Mouse (Mus musculus) forebrain, embryonic 14.5 days (tissue): ENCODE results near the gene Slc26a8. TPM values are rescaled to one million over a fixed set of nuclear protein-coding genes. Genes with fewer than 3 reads are reported as not detected.
A peak's percentile ranks its signal among the peaks of the same experiment; 100 is the strongest.

ENCODE experiments used
- ATAC-seq: fragments of 200-750 bp; cut with Nextera tagmentation; 2 replicates; pipeline ENCODE4 v1.8.0; 2017; ENCODE audit warnings: mild to moderate bottlenecking, moderate library complexity
- DNase-seq: peaks from one replicate; pipeline ENCODE4 v3.0.0-alpha.2; 2015; ENCODE audit warnings: low spot score
- H3K27ac ChIP-seq: fragments of 300-500 bp; sonication (generic); 2 replicates; pipeline ENCODE4 v1.5.1; 2014; ENCODE audit warnings: low read depth, mild to moderate bottlenecking, control low read depth, low read length, moderate library complexity
- H3K27me3 ChIP-seq: fragments of 300-500 bp; sonication (generic); replicated peaks from 2 replicates; pipeline ENCODE4 v1.6.1; 2014; ENCODE audit warnings: low read length, control low read depth, mixed read lengths; ENCODE audit not compliant: control insufficient read depth, insufficient read depth
- H3K36me3 ChIP-seq: fragments of 300-500 bp; sonication (generic); 2 replicates; pipeline ENCODE4 v1.6.1; 2014; ENCODE audit warnings: low read length, control low read depth; ENCODE audit not compliant: control insufficient read depth, insufficient read depth
- H3K4me1 ChIP-seq: fragments of 300-500 bp; sonication (generic); 2 replicates; pipeline ENCODE4 v1.6.1; 2014; ENCODE audit warnings: antibody characterized with exemption, low read length, control low read depth; ENCODE audit not compliant: control insufficient read depth, insufficient read depth
- H3K4me2 ChIP-seq: fragments of 300-500 bp; sonication (generic); 2 replicates; pipeline ENCODE4 v1.6.1; 2014; ENCODE audit warnings: mild to moderate bottlenecking, control low read depth, low read length
- H3K4me3 ChIP-seq: fragments of 300-500 bp; sonication (generic); 2 replicates; pipeline ENCODE4 v1.5.1; 2014; ENCODE audit warnings: low read depth, low read length, control low read depth
- H3K9ac ChIP-seq: fragments of 300-500 bp; sonication (generic); 2 replicates; pipeline ENCODE4 v1.6.1; 2014; ENCODE audit warnings: mild to moderate bottlenecking, low read length, control low read depth, moderate library complexity
- H3K9me3 ChIP-seq: fragments of 300-500 bp; sonication (generic); replicated peaks from 2 replicates; pipeline ENCODE4 v1.6.1; 2016; ENCODE audit warnings: low read length, control low read depth, mixed read lengths; ENCODE audit not compliant: control insufficient read depth
- WGBS: fragments of 180-500 bp; shearing (Covaris S2); extraction: QIAGEN DNeasy Blood & Tissue Kit; methylation state at CpG from one replicate; pipeline ENCODE4 v1.1.7; 2014; 5-methylcytosine and 5-hydroxymethylcytosine counted together
- polyA plus RNA-seq: library from polyadenylated mRNA; unstranded; fragments of >200 nt; fragmentation: Nextera tagmentation; extraction: Ambion mirVana; gene quantifications from 2 replicates; pipeline ENCODE4 v1.2.1, GENCODE M21; 2014

The Slc26a8 gene
- polyA plus RNA-seq, 1 experiment from 2014 or later: 0.88 TPM

DNA sequence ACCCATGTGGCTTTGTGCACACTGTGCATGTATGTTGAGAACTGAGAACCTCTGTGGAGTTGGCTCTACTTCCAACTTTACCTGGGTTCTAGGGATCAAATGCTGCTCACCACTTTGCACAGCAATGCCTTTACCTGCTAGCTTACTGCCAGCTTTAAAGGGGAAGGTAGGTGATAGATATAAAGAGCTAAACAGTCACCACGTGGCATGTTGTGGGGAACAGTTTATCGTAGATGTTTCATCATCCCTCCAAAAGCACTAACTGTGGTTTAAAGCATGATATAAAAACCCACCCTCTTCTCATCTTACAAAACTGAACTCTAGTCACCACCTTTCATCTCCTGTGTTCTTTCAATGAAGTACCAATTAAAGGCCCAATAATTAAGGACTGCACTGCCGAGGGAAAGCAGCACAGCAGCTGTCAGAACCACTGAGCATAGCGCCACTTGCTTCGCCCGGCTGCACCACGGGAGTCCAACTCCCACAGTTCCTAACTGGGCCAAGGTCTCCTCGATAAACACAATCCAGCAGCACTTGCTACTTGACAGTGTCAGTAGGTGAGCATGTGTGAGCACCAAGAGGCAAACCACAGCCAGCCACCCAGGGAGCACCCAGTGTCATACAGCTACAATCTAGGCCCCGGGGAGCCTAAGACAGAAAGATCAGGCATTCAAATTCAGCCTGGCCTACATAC lies 88.3 kb downstream of the Slc26a8 start:
- Histone ChIP-seq H3K9ac (no peak overlapping the region), H3K4me2 (no peak overlapping the region), H3K27me3 (no peaks in the 10 kb centered on the region), H3K4me1 (no peaks in the 10 kb centered on the region), H3K36me3 (peaks cover 93% of the 10 kb centered on the region), H3K9me3 (no peaks in the 10 kb centered on the region), H3K27ac (no peak overlapping the region), H3K4me3 (no peak overlapping the region)
- ATAC-seq: no peak
- WGBS: 69% methylated on average over 9 of the region's 9 CpGs
- DNase-seq: no peak

DNA sequence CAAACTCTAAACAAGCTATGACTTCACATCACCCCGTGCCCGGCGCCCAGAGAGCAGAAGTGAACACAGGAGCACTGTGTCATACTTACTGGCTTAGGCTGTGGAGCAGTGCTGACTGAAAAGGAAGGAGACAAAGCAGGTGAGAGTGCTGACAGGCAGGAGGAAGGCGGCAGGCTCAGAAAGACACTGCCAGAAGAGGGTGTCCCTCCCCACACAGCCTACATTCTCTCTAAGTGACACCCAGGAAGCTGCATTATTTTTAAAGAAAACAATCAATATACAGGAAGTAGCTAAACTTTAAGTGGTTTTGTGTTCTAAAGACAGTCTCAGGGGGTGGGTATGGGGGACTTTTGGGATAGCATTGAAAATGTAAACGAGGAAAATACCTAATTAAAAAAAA lies 89.3 kb downstream of the Slc26a8 start:
- H3K27ac ChIP-seq: no peak overlapping the region
- no peak overlapping the region for H3K4me2 ChIP-seq
- H3K4me1 ChIP-seq: no peaks in the 10 kb centered on the region
- 87% methylated on average over 5 of the region's 5 CpGs for WGBS
- ATAC-seq: no peak
- no peak overlapping the region for H3K9ac ChIP-seq
- no peak overlapping the region for H3K4me3 ChIP-seq
- H3K36me3 ChIP-seq: peaks cover 93% of the 10 kb centered on the region
- no peaks in the 10 kb centered on the region for H3K27me3 ChIP-seq
- H3K9me3 ChIP-seq: no peaks in the 10 kb centered on the region
- no peak for DNase-seq

DNA sequence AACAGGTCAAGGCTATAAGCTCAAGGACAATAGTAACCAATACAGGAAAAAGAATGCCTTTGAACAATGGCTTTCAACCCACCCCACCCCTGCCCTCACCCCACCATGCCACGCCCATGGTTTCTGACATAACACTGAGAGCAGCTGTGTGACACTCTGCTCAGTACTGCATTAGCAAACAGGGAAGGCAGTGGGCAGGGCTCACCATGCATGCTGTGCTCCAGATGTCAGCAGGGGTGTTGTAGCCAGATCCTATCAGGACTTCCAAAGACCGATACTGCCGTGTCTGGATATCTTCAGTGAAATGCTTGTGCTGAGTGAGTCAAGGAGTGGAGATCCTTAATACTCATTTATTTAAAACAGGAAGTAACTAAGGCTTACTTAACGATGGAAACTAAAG lies 96.1 kb downstream of the Slc26a8 start:
- 84% methylated on average over 4 of the region's 4 CpGs for WGBS
- ATAC-seq: no peak

DNA sequence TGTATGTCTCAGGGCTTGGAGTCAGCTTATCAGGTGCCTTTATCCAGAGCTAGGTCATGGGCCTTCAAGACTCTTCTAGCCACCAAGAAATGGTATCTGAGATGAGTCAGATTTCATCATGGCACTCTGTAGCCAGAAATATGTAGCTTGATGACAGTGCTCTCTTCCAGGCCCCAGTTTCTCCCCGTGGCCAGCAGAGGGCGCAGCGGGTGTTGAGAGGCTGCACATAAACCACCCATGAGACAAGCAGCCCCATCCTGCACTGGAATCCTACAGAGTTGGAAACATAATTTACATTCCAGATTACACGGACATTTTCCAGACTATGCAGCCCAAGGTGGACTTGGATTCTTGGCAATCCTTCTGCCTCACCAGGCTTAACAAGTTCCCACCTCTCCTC lies 97.0 kb downstream of the Slc26a8 start:
- Histone ChIP-seq H3K4me3 (no peak overlapping the region), H3K4me2 (no peak overlapping the region), H3K27me3 (no peaks in the 10 kb centered on the region), H3K9me3 (no peaks in the 10 kb centered on the region), H3K36me3 (peaks cover 91% of the 10 kb centered on the region), H3K27ac (no peak overlapping the region), H3K4me1 (no peaks in the 10 kb centered on the region), H3K9ac (no peak overlapping the region)
- ATAC-seq: peak; percentile 32; the same call in 1 of the 2 replicates
- 17% methylated on average over 4 of the region's 4 CpGs for WGBS
- peak; percentile 80 for DNase-seq

More for the DNA sequence above, 96.1 kb downstream of the Slc26a8 start:
- Histone ChIP-seq H3K9ac (no peak overlapping the region), H3K36me3 (peaks cover 88% of the 10 kb centered on the region), H3K4me2 (no peak overlapping the region), H3K27me3 (no peaks in the 10 kb centered on the region), H3K4me1 (no peaks in the 10 kb centered on the region), H3K27ac (no peak overlapping the region), H3K9me3 (no peaks in the 10 kb centered on the region), H3K4me3 (no peak overlapping the region)
- DNase-seq: no peak

DNA sequence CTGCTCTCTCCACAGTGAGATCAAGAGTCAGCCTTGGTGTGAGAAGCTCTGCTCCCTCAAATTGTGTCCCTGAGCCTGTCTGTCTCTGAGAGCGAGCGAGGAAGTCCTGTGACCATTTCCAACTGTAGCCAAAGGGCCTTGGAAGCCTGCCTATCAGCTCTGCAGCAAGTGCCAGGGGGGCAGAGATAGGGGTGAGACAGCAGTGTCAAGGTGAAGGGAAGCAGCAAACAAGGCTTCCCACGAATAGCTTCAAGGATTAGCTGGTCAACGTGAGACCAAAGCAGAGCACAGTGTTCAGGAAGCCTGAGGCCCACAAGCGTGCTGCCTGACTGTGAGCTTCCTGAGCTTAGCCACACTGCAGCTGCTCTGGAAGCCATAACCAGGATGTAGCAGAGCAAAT lies 98.6 kb downstream of the Slc26a8 start:
- Histone ChIP-seq H3K27me3 (no peaks in the 10 kb centered on the region), H3K4me3 (no peak overlapping the region), H3K4me1 (no peaks in the 10 kb centered on the region), H3K9me3 (no peaks in the 10 kb centered on the region), H3K27ac (no peak overlapping the region), H3K9ac (no peak overlapping the region), H3K4me2 (no peak overlapping the region), H3K36me3 (peaks cover 76% of the 10 kb centered on the region)
- WGBS: 94% methylated on average over 5 of the region's 5 CpGs
- DNase-seq: no peak
- ATAC-seq: no peak

DNA sequence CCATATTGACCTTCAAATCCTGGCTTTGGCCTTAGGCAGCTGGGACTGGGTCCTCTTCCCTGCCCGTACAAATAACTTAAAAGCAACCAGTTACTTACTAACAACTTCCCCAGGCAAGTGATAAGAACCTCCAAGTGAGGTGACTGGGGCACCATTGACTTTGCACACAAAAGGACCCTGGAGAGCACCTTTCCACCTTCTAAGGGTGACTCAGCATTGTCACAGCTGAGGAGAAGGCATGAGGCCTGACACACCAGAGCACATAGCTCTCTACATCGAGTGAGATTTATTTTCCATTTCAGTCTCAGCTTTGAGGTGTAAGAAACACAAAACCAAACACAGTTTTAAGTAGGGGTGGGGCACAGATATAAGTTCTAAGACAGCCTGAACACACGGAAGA lies 99.4 kb downstream of the Slc26a8 start:
- Histone ChIP-seq H3K9ac (no peak overlapping the region), H3K4me2 (no peak overlapping the region), H3K9me3 (no peaks in the 10 kb centered on the region), H3K27ac (no peak overlapping the region), H3K4me3 (no peak overlapping the region), H3K27me3 (no peaks in the 10 kb centered on the region), H3K36me3 (peaks cover 68% of the 10 kb centered on the region), H3K4me1 (no peaks in the 10 kb centered on the region)
- WGBS: 94% methylated on average over 3 of the region's 3 CpGs
- ATAC-seq: no peak
- DNase-seq: no peak

DNA sequence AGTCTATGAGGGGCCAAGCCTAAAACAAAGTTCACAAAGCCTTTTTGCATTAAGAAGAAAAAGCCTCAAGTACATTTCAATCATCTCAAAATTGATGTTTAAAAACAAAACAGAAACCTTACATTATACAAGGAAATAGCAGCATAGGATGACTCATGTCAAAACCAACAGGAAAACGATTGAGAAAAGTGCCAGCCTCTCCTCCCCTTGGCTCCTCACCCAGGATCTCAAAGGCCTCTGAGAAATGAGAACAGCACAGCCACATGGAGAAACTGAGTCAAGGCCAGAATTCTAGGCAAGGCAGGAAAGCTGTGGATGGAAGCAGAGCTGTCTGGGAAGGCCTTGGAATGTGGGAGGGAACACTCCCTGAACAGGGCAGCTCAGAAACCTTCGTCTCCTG lies 101.4 kb downstream of the Slc26a8 start:
- H3K9ac ChIP-seq: no peak overlapping the region
- peaks cover 55% of the 10 kb centered on the region for H3K36me3 ChIP-seq
- no peak overlapping the region for H3K27ac ChIP-seq
- no peak for ATAC-seq
- no peaks in the 10 kb centered on the region for H3K4me1 ChIP-seq
- WGBS: 82% methylated on average over 2 of the region's 2 CpGs
- H3K27me3 ChIP-seq: no peaks in the 10 kb centered on the region
- H3K9me3 ChIP-seq: no peaks in the 10 kb centered on the region
- H3K4me2 ChIP-seq: no peak overlapping the region
- no peak overlapping the region for H3K4me3 ChIP-seq
- DNase-seq: no peak

Other genes with a start within 250 kb of the Slc26a8 start
- gene Fkbp5, start 172.7 kb downstream of the Slc26a8 start, polyA plus RNA-seq: 11.7 and 11.9 TPM in 2 replicates
- gene Armc12, start 159.4 kb downstream of the Slc26a8 start, polyA plus RNA-seq: not detected in 2 replicates
- not detected in 2 replicates for gene Clpsl2, start 140.8 kb downstream of the Slc26a8 start, polyA plus RNA-seq
- gene Clps, start 129.5 kb downstream of the Slc26a8 start, polyA plus RNA-seq: not detected in 2 replicates
- gene Lhfpl5, start 114.6 kb downstream of the Slc26a8 start, polyA plus RNA-seq: 3.9 and 4.5 TPM in 2 replicates
- gene Srpk1, start 67.5 kb downstream of the Slc26a8 start, polyA plus RNA-seq: 126 and 142 TPM in 2 replicates
- gene Mapk14, start 1.1 kb upstream of the Slc26a8 start, polyA plus RNA-seq: 26.5 and 27.2 TPM in 2 replicates
- gene AC170998.1, start 35.9 kb upstream of the Slc26a8 start, polyA plus RNA-seq: 0.52 and 0.61 TPM in 2 replicates
- gene Mapk13, start 79.1 kb upstream of the Slc26a8 start, polyA plus RNA-seq: 0.57 and 0.67 TPM in 2 replicates
- gene Brpf3, start 110.9 kb upstream of the Slc26a8 start, polyA plus RNA-seq: 5.0 and 5.4 TPM in 2 replicates
- not detected in 2 replicates for gene Pnpla1, start 168.2 kb upstream of the Slc26a8 start, polyA plus RNA-seq
- gene 4930539E08Rik, start 225.1 kb upstream of the Slc26a8 start, polyA plus RNA-seq: 0.50 and 0.62 TPM in 2 replicates